9 mouse cellular contexts compared by ENCODE assay signal in genomic region chr9:7216240-7216639, GRCm38 (mm10). TPM values are rescaled to one million over a fixed set of nuclear protein-coding genes. Genes with fewer than 3 reads are reported as not detected.
DNase-seq lines count a peak whose midpoint lies in the region; ATAC-seq and TF ChIP-seq lines count a peak whose summit lies in the region.
"Had no signal": no experiment of that assay in that cellular context is flagged by ENCODE, and none has a peak within 500 bp of the region (broad histone marks: within the 10 kb centered on the region; RNA-seq: fewer than 3 reads in every experiment).

No protein-coding gene starts in this region.

- no peak for TF ChIP-seq EP300 in heart, adult 2 months (IDR thresholded peaks at IDR 0.05; ENCODE audit: insufficient read depth, low read depth, low read length)
- no peak for TF ChIP-seq EP300 in stomach, postnatal 0 days (optimal IDR thresholded peaks at IDR 0.05)

- no peaks in the 10 kb centered on the region for H3K4me1 ChIP-seq in heart, adult 2 months (ENCODE audit: control insufficient read depth, insufficient read depth, low read length)
- no peaks in the 10 kb centered on the region for H3K4me1 ChIP-seq in midbrain, embryonic 14.5 days (ENCODE audit: control insufficient read depth, insufficient read depth, low read length)
- no peaks in the 10 kb centered on the region for H3K4me1 ChIP-seq in midbrain, embryonic 16.5 days (ENCODE audit: control insufficient read depth, insufficient read depth, low read length)
- H3K4me1 ChIP-seq in stomach, postnatal 0 days (replicated peaks; ENCODE audit: control insufficient read depth, insufficient read depth): no peaks in the 10 kb centered on the region

- ATAC-seq in midbrain, embryonic 14.5 days (ENCODE audit: low FRiP score, low TSS enrichment): no peak
- no peak for ATAC-seq in midbrain, embryonic 16.5 days
- no peak for ATAC-seq in stomach, postnatal 0 days (ENCODE audit: low FRiP score, low TSS enrichment)

- WGBS in heart, adult 2 months: 42% methylated on average over 2 of the region's 2 CpGs
- 40% methylated on average over 2 of the region's 2 CpGs for WGBS in midbrain, embryonic 14.5 days
- WGBS in midbrain, embryonic 16.5 days: 48% methylated on average over 2 of the region's 2 CpGs
- WGBS in stomach, postnatal 0 days: 41% methylated on average over 2 of the region's 2 CpGs

- H3K4me2 ChIP-seq in midbrain, embryonic 14.5 days (ENCODE audit: low read length): no peak overlapping the region
- no peak overlapping the region for H3K4me2 ChIP-seq in midbrain, embryonic 16.5 days (ENCODE audit: low read length)
- no peak overlapping the region for H3K4me2 ChIP-seq in stomach, postnatal 0 days (replicated peaks; ENCODE audit: low read depth)

- TF ChIP-seq POLR2A in heart, adult 2 months (IDR thresholded peaks at IDR 0.05; ENCODE audit: insufficient read depth, low read depth, low read length): no peak

- no peak overlapping the region for H3K4me3 ChIP-seq in heart, adult 2 months
- H3K4me3 ChIP-seq in midbrain, embryonic 14.5 days (replicated peaks; ENCODE audit: low read depth, low read length): no peak overlapping the region
- no peak overlapping the region for H3K4me3 ChIP-seq in midbrain, embryonic 16.5 days (ENCODE audit: low read depth, low read length)
- H3K4me3 ChIP-seq in stomach, postnatal 0 days (ENCODE audit: low read depth, low read length): no peak overlapping the region

- no peak overlapping the region for H3K27ac ChIP-seq in heart, adult 2 months
- no peak overlapping the region for H3K27ac ChIP-seq in midbrain, embryonic 14.5 days (replicated peaks; ENCODE audit: low read depth, low read length)
- no peak overlapping the region for H3K27ac ChIP-seq in midbrain, embryonic 16.5 days (ENCODE audit: low read length)
- no peak overlapping the region for H3K27ac ChIP-seq in stomach, postnatal 0 days (replicated peaks)
- H3K27ac ChIP-seq: macrophage had no signal

- no peak for DNase-seq in heart, adult 2 months
- no peak for DNase-seq in heart, adult 9 months (ENCODE audit: low spot score in 2 of 2)
- peak; percentile 70 for DNase-seq in midbrain, embryonic 14.5 days
- peak; percentile 18 for DNase-seq in embryo, embryonic 10 days (ENCODE audit: low spot score)
- no peak for DNase-seq in stomach, postnatal 0 days (ENCODE audit: low spot score)
- DNase-seq in adrenal gland, postnatal 25 days: no peak
- no peak for DNase-seq in right cerebral cortex, postnatal 36 days (ENCODE audit: low spot score in 2 of 2)

- intact Hi-C loops in heart, adult 2 months (cut with DNase I): loop anchor here (2.0 kb wide), 1 partner anchor 379 kb away; no protein-coding TSS in a partner anchor

- H3K79me2 ChIP-seq in heart, adult 2 months (replicated peaks; ENCODE audit: control insufficient read depth, insufficient read depth, low read length): no peaks in the 10 kb centered on the region

- H3K9me3 ChIP-seq in midbrain, embryonic 14.5 days (ENCODE audit: control insufficient read depth, low read length): no peaks in the 10 kb centered on the region
- no peaks in the 10 kb centered on the region for H3K9me3 ChIP-seq in midbrain, embryonic 16.5 days (replicated peaks; ENCODE audit: control insufficient read depth, low read length, poor library complexity, severe bottlenecking)
- H3K9me3 ChIP-seq in stomach, postnatal 0 days (ENCODE audit: control insufficient read depth, low read length): no peaks in the 10 kb centered on the region

- H3K36me3 ChIP-seq in heart, adult 2 months (ENCODE audit: control insufficient read depth, insufficient read depth, low read length): no peaks in the 10 kb centered on the region; the same call in 1 of the 2 replicates
- peaks cover 11% of the 10 kb centered on the region for H3K36me3 ChIP-seq in midbrain, embryonic 14.5 days (ENCODE audit: control insufficient read depth, insufficient read depth, low read length)
- peaks cover 10% of the 10 kb centered on the region for H3K36me3 ChIP-seq in midbrain, embryonic 16.5 days (ENCODE audit: control insufficient read depth, insufficient read depth, low read length)
- no peaks in the 10 kb centered on the region for H3K36me3 ChIP-seq in stomach, postnatal 0 days (ENCODE audit: control insufficient read depth, insufficient read depth, low read length)

- H3K9ac ChIP-seq in heart, adult 2 months (ENCODE audit: low read depth, low read length): no peak overlapping the region
- H3K9ac ChIP-seq in midbrain, embryonic 14.5 days (replicated peaks; ENCODE audit: low read length): no peak overlapping the region
- no peak overlapping the region for H3K9ac ChIP-seq in midbrain, embryonic 16.5 days (ENCODE audit: low read depth, low read length)
- no peak overlapping the region for H3K9ac ChIP-seq in stomach, postnatal 0 days (ENCODE audit: low read length)

- H3K27me3 ChIP-seq in heart, adult 2 months (ENCODE audit: control insufficient read depth, insufficient read depth, low read length): no peaks in the 10 kb centered on the region
- H3K27me3 ChIP-seq in midbrain, embryonic 14.5 days (ENCODE audit: control insufficient read depth, insufficient read depth, low read length): no peaks in the 10 kb centered on the region
- no peaks in the 10 kb centered on the region for H3K27me3 ChIP-seq in midbrain, embryonic 16.5 days (ENCODE audit: control insufficient read depth, insufficient read depth, low read depth, low read length)
- H3K27me3 ChIP-seq in stomach, postnatal 0 days (ENCODE audit: control insufficient read depth, insufficient read depth, low read length): no peaks in the 10 kb centered on the region

- TF ChIP-seq CTCF in heart, adult 2 months (IDR thresholded peaks at IDR 0.05): peak; percentile 83
- peak; percentile 79 for TF ChIP-seq CTCF in stomach, postnatal 0 days (IDR thresholded peaks at IDR 0.05; ENCODE audit: low read depth)

RNA-seq across cellular contexts. Expression of gene Dcun1d5, which starts 31.9 kb away (rescaled TPM):
- total RNA-seq in heart, adult 2 months (2021): 10 to 100 TPM; 55.0 to 65.8 TPM
- 14.3 and 18.6 TPM in 2 replicates for polyA plus RNA-seq in heart, adult 2 months (2012; rRNA removed)
- polyA plus RNA-seq in midbrain, embryonic 14.5 days (2014; fragmentation: Nextera tagmentation; extraction: Ambion mirVana): 118 TPM in 2 replicates
- 86.8 and 99.4 TPM in 2 replicates for polyA plus RNA-seq in midbrain, embryonic 16.5 days (2015; fragmentation: Nextera tagmentation; extraction: Ambion mirVana)
- polyA plus RNA-seq in stomach, postnatal 0 days (2015; fragmentation: Nextera tagmentation; extraction: Ambion mirVana): 84.0 and 86.1 TPM in 2 replicates
- 78.8 and 86.4 TPM in 2 replicates for total RNA-seq in adrenal gland, postnatal 25 days (2021)

RNA-seq across cellular contexts. Expression of gene Dync2h1, which starts 32.0 kb away (rescaled TPM):
- 1 to 10 TPM; 1.3 to 1.4 TPM for total RNA-seq in heart, adult 2 months (2021)
- polyA plus RNA-seq in heart, adult 2 months (2012; rRNA removed): 0.35 and 1.1 TPM in 2 replicates
- polyA plus RNA-seq in midbrain, embryonic 14.5 days (2014; fragmentation: Nextera tagmentation; extraction: Ambion mirVana): 18.2 and 26.3 TPM in 2 replicates
- 20.9 and 24.3 TPM in 2 replicates for polyA plus RNA-seq in midbrain, embryonic 16.5 days (2015; fragmentation: Nextera tagmentation; extraction: Ambion mirVana)
- 4.3 and 4.5 TPM in 2 replicates for polyA plus RNA-seq in stomach, postnatal 0 days (2015; fragmentation: Nextera tagmentation; extraction: Ambion mirVana)
- 19.1 and 19.2 TPM in 2 replicates for total RNA-seq in adrenal gland, postnatal 25 days (2021)

RNA-seq across cellular contexts. Expression of gene Mmp13, which starts 56.1 kb away (rescaled TPM):
- under 1 TPM; 0.16 to 0.44 TPM for total RNA-seq in heart, adult 2 months (2021)
- 0.45 and 0.59 TPM in 2 replicates for polyA plus RNA-seq in heart, adult 2 months (2012; rRNA removed)
- polyA plus RNA-seq in midbrain, embryonic 14.5 days (2014; fragmentation: Nextera tagmentation; extraction: Ambion mirVana): 0.08 TPM in 1 of 2 replicates, not detected in the other
- 3.8 TPM in 1 of 2 replicates, not detected in the other for polyA plus RNA-seq in midbrain, embryonic 16.5 days (2015; fragmentation: Nextera tagmentation; extraction: Ambion mirVana)
- polyA plus RNA-seq in stomach, postnatal 0 days (2015; fragmentation: Nextera tagmentation; extraction: Ambion mirVana): 0.34 and 0.42 TPM in 2 replicates
- 0.49 TPM in 1 of 2 replicates, not detected in the other for total RNA-seq in adrenal gland, postnatal 25 days (2021)

Comparison
In these comparisons a context has a peak if more than half of its experiments do, and no peak if none do; other contexts are left out.
1. DNase-seq: peak in midbrain, embryonic 14.5 days (single experiment) and embryo, embryonic 10 days (single experiment); none in heart, adult 2 months (0 of 2), heart, adult 9 months (0 of 2), stomach, postnatal 0 days (single experiment), adrenal gland, postnatal 25 days (single experiment) and right cerebral cortex, postnatal 36 days (0 of 2).